Mouse (Mus musculus): ENCODE data around the gene Sirt1. TPM values are rescaled to one million over a fixed set of nuclear protein-coding genes. Genes with fewer than 3 reads are reported as not detected.

Gene Sirt1
- polyA plus RNA-seq (2015; fragmentation: Nextera tagmentation; extraction: Ambion mirVana), result 5.1 and 5.5 TPM in 2 replicates

DNA sequence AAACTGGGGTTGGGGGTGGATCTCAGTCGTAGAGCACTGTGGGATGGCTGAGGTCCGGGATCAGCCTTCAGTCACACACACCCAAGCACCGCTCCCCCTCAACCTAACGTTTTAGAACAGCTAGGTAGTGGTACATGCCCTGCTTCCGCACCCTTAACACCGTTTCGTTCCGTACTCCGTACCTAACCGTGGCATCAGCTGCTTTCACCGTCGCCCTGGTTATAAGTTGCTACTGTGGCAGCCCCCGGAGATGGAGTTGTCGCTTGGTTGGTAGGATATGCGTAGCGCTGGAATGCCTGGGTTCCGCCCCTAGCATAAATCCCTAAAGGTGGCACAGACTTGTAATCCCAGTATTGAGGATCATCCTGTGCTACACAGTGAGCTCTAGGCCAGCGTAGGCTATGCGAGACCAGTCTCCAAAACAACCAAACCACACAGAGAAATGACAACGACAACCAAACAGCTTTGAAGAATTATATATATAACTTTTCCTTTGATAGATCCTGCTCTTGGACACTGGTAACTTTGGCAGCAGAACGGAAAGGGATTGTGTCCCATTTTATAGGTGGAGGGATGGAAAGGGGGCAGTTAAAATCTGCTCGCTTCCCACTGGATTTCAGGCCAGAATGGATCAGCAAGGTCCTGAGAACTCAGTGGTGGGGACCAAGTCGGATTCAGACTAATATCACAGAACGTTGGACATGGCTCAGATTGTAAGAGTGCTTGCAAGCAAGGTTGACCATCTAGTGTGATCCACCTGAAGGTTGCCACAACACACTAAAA is at the start of gene Sirt1:
TSS of gene Sirt1 (minus strand) at position 207 of the 783 bp plus-strand sequence.

DNA sequence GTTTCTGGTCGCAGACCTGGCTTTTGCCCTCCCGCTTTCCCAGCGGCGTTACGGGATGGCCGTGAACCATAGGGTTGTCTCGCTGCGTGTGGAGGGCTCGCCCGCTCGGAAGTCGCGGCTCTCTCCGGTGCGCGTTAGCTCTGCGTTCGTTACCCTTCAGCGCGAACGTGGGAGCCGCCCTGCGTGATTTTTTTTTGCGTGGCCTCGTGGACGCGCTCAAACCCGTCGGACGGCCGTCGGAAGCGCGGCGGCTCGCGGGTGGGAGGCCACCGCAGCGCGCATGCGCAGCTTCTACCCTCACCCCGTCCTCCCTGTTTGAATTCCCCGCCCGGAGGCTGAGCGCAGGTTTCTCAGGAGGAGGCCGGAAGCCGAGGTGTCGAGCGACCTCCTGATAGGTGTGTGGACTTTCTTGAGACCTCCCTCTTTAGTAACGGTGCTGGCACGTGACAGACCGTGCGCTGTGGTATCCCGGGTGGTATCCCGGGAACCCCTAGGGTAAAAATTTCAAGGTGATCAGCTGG is 48.3 kb upstream of the Sirt1 start, which contains the start of gene Ctnna3:
TSS of gene Ctnna3 (plus strand) at position 314 of the 521 bp plus-strand sequence.

DNA sequence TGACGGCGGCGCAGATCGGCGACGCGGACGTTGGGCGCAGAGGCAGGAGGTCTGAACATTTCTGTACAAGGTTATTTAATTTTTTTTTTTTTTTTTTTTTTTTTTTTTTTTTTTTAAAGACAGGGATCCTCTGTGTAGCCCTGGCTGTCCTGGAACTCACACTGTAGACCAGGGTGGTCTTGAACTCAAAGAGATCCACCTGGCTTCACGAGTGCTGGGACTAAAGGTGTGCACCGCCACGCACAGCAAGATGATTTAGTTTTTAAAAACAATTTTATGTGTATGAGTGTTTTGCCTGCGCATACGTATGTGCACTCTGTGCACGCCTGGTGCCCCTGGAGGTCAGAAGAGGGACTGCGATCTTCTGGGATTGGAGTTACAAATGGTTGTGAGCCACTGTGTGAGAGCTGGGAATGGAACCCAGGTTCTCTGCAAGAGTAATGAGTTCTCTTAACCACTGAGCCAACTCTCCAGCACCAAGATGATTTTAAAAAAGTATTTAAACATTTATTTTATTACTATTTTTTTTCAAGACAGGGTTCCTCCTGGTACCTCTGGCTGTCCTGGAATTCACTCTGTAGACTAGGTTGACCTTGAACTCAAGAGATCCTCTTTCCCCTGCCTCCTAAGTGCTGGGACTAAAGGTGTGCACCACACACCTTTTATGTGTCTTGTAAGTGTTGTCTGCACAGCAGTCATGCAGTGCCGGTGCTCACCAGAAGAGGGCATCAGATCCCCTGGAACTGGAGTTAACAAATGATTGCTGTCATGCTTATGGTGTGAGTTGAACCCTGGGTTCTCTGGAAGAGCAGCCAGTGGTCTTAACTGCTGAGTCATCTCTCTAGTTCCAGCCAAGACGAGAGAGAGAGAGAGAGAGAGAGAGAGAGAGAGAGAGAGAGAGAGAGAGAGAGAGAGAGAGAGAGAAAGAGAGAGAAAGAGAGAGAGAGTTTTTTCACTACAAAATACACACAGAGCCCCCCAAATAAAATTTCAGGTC is 40.5 kb upstream of the Sirt1 start, which contains the start of gene Gm7075:
TSS of gene Gm7075 (minus strand) at position 51 of the 997 bp plus-strand sequence.

DNA sequence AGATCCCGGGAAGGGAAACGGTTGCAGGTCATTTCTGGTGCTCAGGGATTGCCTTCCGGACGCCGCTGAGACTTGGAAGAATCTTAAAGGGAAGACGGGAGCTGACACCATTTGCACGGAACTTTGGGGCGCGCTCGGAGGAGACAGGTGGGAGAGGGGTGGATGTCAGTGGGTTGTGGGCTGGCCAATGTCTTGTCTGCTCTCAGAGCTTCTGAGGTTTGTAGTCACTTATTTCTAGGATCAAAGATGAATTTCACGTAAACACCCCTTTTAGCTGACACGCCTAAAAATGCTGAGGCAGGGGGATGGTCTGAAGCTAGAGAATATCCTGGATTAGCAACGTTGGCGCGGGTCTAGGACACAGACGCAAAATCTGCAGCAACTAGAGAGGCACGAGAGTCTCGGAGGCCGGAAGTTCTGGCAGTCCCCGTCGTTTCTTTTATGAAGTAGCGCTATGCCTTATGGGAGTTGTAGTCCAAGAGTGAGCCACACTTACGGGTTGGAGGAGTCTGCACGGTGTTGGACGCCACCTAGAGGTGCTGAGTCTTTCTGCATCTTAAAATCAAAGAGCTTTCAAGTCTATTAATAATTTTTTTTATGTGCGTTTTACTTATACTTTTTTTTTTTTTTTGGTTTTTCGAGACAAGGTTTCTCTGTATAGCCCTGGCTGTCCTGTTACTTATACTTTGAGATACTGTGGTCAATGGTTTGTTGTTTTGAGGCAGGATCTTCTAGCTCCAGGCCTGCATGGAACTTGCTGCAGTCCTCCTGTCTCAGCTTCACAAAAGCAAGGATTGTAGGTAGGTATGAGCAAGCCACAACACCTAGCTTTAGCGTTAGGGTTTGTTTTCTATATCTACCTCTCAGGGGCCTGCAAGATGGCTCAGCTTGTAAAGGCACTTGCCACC is 1.1 kb upstream of the Sirt1 start, which contains the start of gene Dnajc12:
TSS of gene Dnajc12 (plus strand) at position 72 of the 908 bp plus-strand sequence.

Other genes with a start within 250 kb of the Sirt1 start
- 0.18 TPM in 1 of 2 replicates, not detected in the other for gene Mypn, start 177.8 kb downstream of the Sirt1 start, polyA plus RNA-seq (2015; fragmentation: Nextera tagmentation; extraction: Ambion mirVana)
- gene Herc4, start 137.9 kb downstream of the Sirt1 start, polyA plus RNA-seq (2015; fragmentation: Nextera tagmentation; extraction: Ambion mirVana), result 36.2 and 57.1 TPM in 2 replicates
- 49.2 and 53.5 TPM in 2 replicates for gene Dnajc12, start 739 bp upstream of the Sirt1 start, polyA plus RNA-seq (2015; fragmentation: Nextera tagmentation; extraction: Ambion mirVana)
- not detected in 2 replicates for gene Gm7075, start 40.1 kb upstream of the Sirt1 start, polyA plus RNA-seq (2015; fragmentation: Nextera tagmentation; extraction: Ambion mirVana)
- 0.22 and 0.32 TPM in 2 replicates for gene Ctnna3, start 48.4 kb upstream of the Sirt1 start, polyA plus RNA-seq (2015; fragmentation: Nextera tagmentation; extraction: Ambion mirVana)

Data from adrenal gland, postnatal 0 days (tissue).